Mouse (Mus musculus) left cerebral cortex, postnatal 4 days (tissue): Measurements from ENCODE around the gene Setd5. TPM values are rescaled to one million over a fixed set of nuclear protein-coding genes. Genes with fewer than 3 reads are reported as not detected.
A peak's percentile ranks its signal among the peaks of the same experiment; 100 is the strongest.

ENCODE experiments used
- DNase-seq: peaks from one replicate; pipeline ENCODE4 v3.0.0-alpha.2; 2022
- intact Hi-C: fragments of 180-260 bp; cut with DNase I; formaldehyde crosslinking; loops from one replicate; pipeline ENCODE4 v1.15.1; 2025
- total RNA-seq, 2 experiments: library from RNA; stranded (reverse); gene quantifications; 2 replicates each; pipeline ENCODE4 v1.2.3; 2021

The Setd5 gene
- total RNA-seq, 2 experiments from 2014 or later, result 139 to 144 TPM

GRCm38 (mm10) chr6:113052972-113053371 is 24.2 kb upstream of the Setd5 start:
- DNase-seq, result no peak
- intact Hi-C loops, result no loop called here

GRCm38 (mm10) chr6:113054552-113055107 is 22.5 kb upstream of the Setd5 start:
- intact Hi-C loops, result no loop called here
- DNase-seq, result no peak

- DNase-seq, result no peak
- intact Hi-C loops, result loop anchor here (5.0 kb wide), 1 partner anchor 61 kb away; no protein-coding TSS in a partner anchor
Observed at GRCm38 (mm10) chr6:113060892-113061563, 16.1 kb upstream of the Setd5 start.

GRCm38 (mm10) chr6:113062253-113062652 is 14.9 kb upstream of the Setd5 start:
- no peak for DNase-seq
- intact Hi-C loops, result loop anchor here (5.0 kb wide), 1 partner anchor 60 kb away; no protein-coding TSS in a partner anchor

- no peak for DNase-seq
- intact Hi-C loops, result loop anchor here (5.0 kb wide), 1 partner anchor 59 kb away; no protein-coding TSS in a partner anchor
Observed at GRCm38 (mm10) chr6:113063363-113063762, 13.8 kb upstream of the Setd5 start.

- intact Hi-C loops, result no loop called here
- no peak for DNase-seq
Observed at GRCm38 (mm10) chr6:113065186-113065585, 12.0 kb upstream of the Setd5 start.

- no peak for DNase-seq
- intact Hi-C loops, result no loop called here
Observed at GRCm38 (mm10) chr6:113069154-113069553, 8.0 kb upstream of the Setd5 start.

GRCm38 (mm10) chr6:113075261-113075660 is 1.9 kb upstream of the Setd5 start:
- no peak for DNase-seq
- intact Hi-C loops, result no loop called here

- DNase-seq, result peak; percentile 98
- intact Hi-C loops, result no loop called here
Observed at GRCm38 (mm10) chr6:113076012-113076685, 1.0 kb upstream of the Setd5 start.

GRCm38 (mm10) chr6:113077569-113078030 is 435 bp downstream of the Setd5 start:
- DNase-seq, result no peak
- intact Hi-C loops, result no loop called here

- intact Hi-C loops, result no loop called here
- peak; percentile 22 for DNase-seq
Observed at GRCm38 (mm10) chr6:113078031-113078721, 1.0 kb downstream of the Setd5 start.

GRCm38 (mm10) chr6:113079492-113079891 is 2.3 kb downstream of the Setd5 start:
- intact Hi-C loops, result no loop called here
- DNase-seq, result peak; percentile 42

GRCm38 (mm10) chr6:113082229-113082628 is 5.1 kb downstream of the Setd5 start:
- DNase-seq, result peak; percentile 21
- intact Hi-C loops, result no loop called here

- intact Hi-C loops, result no loop called here
- no peak for DNase-seq
Observed at GRCm38 (mm10) chr6:113084590-113084989, 7.4 kb downstream of the Setd5 start.

- intact Hi-C loops, result no loop called here
- no peak for DNase-seq
Observed at GRCm38 (mm10) chr6:113093206-113093605, 16.0 kb downstream of the Setd5 start.

GRCm38 (mm10) chr6:113095547-113095946 is 18.4 kb downstream of the Setd5 start:
- intact Hi-C loops, result no loop called here
- DNase-seq, result no peak

GRCm38 (mm10) chr6:113097662-113098061 is 20.5 kb downstream of the Setd5 start:
- intact Hi-C loops, result no loop called here
- DNase-seq, result no peak

GRCm38 (mm10) chr6:113099640-113100289 is 22.6 kb downstream of the Setd5 start:
- peak; percentile 93 for DNase-seq
- intact Hi-C loops, result no loop called here

- intact Hi-C loops, result no loop called here
Observed at GRCm38 (mm10) chr6:113102541-113102940, 25.4 kb downstream of the Setd5 start.

GRCm38 (mm10) chr6:113103765-113104164 is 26.6 kb downstream of the Setd5 start:
- DNase-seq, result peak; percentile 57
- intact Hi-C loops, result no loop called here

More at GRCm38 (mm10) chr6:113102541-113102940, 25.4 kb downstream of the Setd5 start:
- DNase-seq, result no peak
